Mouse (Mus musculus) liver, embryonic 16.5 days (tissue): Measurements from ENCODE around the gene Ccr10. TPM values are rescaled to one million over a fixed set of nuclear protein-coding genes. Genes with fewer than 3 reads are reported as not detected.

Source experiments
- ATAC-seq: fragments of 200-750 bp; cut with Nextera tagmentation; 2 replicates; pipeline ENCODE4 v1.8.0; 2017; ENCODE audit warnings: low read depth, mild to moderate bottlenecking, moderate number of reproducible peaks, moderate library complexity
- H3K27ac ChIP-seq: fragments of 300-500 bp; sonication (generic); 2 replicates; pipeline ENCODE4 v1.5.1; 2014; ENCODE audit warnings: mild to moderate bottlenecking, low read length
- H3K27me3 ChIP-seq: fragments of 300-500 bp; sonication (generic); 2 replicates; pipeline ENCODE4 v1.6.1; 2014; ENCODE audit warnings: low read depth, low read length, mixed read lengths; ENCODE audit not compliant: control insufficient read depth, insufficient read depth
- H3K36me3 ChIP-seq: fragments of 300-500 bp; sonication (generic); 2 replicates; pipeline ENCODE4 v1.6.1; 2014; ENCODE audit warnings: mild to moderate bottlenecking; ENCODE audit not compliant: control insufficient read depth, insufficient read depth
- H3K4me1 ChIP-seq: fragments of 300-500 bp; sonication (generic); 2 replicates; pipeline ENCODE4 v1.6.1; 2014; ENCODE audit warnings: low read depth, low read length, mixed read lengths; ENCODE audit not compliant: control insufficient read depth
- H3K4me2 ChIP-seq: fragments of 300-500 bp; sonication (generic); 2 replicates; pipeline ENCODE4 v1.6.1; 2014; ENCODE audit warnings: low read depth, low read length, mixed read lengths
- H3K4me3 ChIP-seq: fragments of 300-500 bp; sonication (generic); 2 replicates; pipeline ENCODE4 v1.5.1; 2014; ENCODE audit warnings: low read depth, mild to moderate bottlenecking, low read length
- H3K9ac ChIP-seq: fragments of 300-500 bp; sonication (generic); 2 replicates; pipeline ENCODE4 v1.6.1; 2014; ENCODE audit warnings: low read depth, low read length
- H3K9me3 ChIP-seq: fragments of 300-500 bp; sonication (generic); replicated peaks from 2 replicates; pipeline ENCODE4 v1.6.1; 2016; ENCODE audit warnings: low read length; ENCODE audit not compliant: control insufficient read depth
- WGBS: fragments of 180-500 bp; shearing (Covaris S2); extraction: QIAGEN DNeasy Blood & Tissue Kit; methylation state at CpG from one replicate; pipeline ENCODE4 v1.1.7; 2014; ENCODE audit not compliant: insufficient replicate concordance; 5-methylcytosine and 5-hydroxymethylcytosine counted together
- polyA plus RNA-seq: library from polyadenylated mRNA; unstranded; fragments of >200 nt; fragmentation: Nextera tagmentation; extraction: Ambion mirVana; gene quantifications from 2 replicates; pipeline ENCODE4 v1.2.1, GENCODE M21; 2015

Ccr10 gene
- 0.05 and 0.08 TPM in 2 replicates for polyA plus RNA-seq

DNA sequence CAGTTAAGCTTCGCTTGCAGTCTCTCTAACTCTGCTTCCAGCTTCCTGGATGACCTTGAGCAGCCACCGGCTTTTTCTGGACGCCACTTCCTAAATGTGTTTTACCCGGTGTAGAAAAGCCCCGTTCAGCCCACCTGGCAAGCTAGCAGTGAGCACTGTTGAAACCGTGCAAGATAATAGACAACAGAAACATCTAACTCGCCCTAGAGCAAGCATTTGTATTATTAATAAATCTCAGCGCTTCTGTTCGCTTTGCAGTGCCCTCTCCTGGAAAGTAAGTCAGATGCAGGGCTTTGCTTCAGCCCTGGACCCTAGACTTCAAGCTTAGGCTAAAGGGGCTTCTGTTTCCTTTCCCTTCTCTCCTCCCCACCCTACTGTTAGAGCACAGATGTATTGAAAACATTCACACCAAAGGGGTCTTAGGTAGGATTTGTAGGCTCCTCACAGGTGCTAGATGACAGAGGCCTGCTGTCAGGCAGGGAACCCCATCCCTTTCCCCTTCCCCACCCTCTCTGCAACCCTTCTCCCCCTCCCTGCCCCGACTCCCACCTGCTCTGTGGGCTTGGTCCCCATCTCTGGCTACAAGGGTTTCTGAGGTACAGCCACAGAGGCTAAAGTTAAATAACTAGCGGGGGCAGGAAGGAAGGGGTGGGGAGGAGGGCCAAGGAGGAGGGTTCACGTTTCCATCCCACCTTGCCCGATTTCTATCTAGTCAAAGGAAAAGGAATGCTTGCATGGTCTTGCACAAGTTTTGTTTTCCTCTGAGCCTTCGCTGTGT is at the start of gene Ccr10:
TSS of gene Ccr10 (minus strand) at position 593 of the 778 bp plus-strand sequence.
- Histone ChIP-seq H3K4me2 (peak within 1 kb of the TSS; percentile 68; the same call in 1 of the 2 replicates), H3K27ac (no peak within 1 kb of the TSS), H3K4me1 (peaks cover 23% of the 10 kb centered on the region), H3K36me3 (no peaks in the 10 kb centered on the region), H3K4me3 (peak within 1 kb of the TSS; percentile 43; the same call in 1 of the 2 replicates), H3K9ac (peak within 1 kb of the TSS; percentile 35; the same call in 1 of the 2 replicates), H3K9me3 (no peaks in the 10 kb centered on the region), H3K27me3 (peaks cover 93% of the 10 kb centered on the region)
- no peak for ATAC-seq
- whole genome bisulfite sequencing = 22% methylated on average over 14 of the region's 14 CpGs

DNA sequence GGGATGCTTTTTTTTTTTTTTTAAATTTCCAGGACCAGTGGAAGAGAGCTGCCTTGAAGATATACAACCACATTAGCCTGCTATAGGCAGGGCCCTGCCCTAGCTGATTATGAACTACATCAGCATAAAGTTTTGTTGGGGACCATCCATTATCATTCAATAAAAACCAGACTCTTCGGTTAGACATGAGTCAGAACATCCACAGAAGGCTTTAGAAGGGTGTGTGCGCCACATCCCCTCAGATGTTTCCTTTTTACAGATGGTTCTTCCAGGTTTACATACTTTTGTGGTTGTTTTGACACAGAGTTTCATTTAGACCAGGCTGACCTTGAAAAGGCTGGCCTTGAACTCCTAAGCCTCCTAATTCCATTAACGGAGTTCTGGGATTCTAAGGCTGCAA is 49.1 kb upstream of the Ccr10 start:
- peaks cover 11% of the 10 kb centered on the region for H3K4me1 ChIP-seq
- peaks cover 6% of the 10 kb centered on the region for H3K27me3 ChIP-seq
- H3K9ac ChIP-seq = no peak overlapping the region
- WGBS = 65% methylated on average over 3 of the region's 3 CpGs
- no peak overlapping the region for H3K4me3 ChIP-seq
- no peaks in the 10 kb centered on the region for H3K9me3 ChIP-seq
- no peak overlapping the region for H3K27ac ChIP-seq
- ATAC-seq = no peak
- H3K36me3 ChIP-seq = no peaks in the 10 kb centered on the region
- no peak overlapping the region for H3K4me2 ChIP-seq

DNA sequence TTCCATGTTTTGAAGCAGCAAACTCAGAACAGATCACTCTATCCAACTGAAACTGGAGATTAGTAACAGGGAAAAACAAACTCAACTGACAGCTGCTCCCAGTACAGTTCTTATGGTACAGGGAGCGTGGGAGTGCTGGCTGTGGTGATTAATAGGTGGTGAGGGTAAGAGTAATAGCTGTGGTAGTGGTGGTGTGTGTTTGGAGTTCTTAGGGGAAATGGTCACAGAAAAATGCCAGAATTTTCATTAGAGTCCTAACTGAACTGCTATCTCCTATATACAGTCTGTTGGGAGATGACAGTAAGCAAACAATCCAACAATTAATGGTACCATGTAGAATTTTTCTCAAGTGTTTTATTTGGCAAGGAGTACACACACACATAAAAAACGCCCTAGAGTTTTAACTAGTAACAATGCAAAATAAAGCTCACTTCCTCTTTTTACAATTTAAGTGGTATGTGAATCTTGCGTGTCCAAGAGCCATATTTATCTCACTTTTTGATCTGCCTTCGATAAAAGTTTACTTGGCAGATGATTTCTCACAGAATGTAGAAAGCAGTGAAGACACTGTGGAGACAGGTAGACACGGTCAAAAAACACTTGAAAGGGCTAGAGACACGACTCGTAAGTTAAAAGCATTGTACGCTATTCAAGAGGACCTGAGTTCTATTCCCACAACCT is 46.2 kb upstream of the Ccr10 start:
- Histone ChIP-seq H3K4me2 (no peak overlapping the region), H3K4me1 (peaks cover 10% of the 10 kb centered on the region), H3K4me3 (no peak overlapping the region), H3K9ac (no peak overlapping the region), H3K27ac (no peak overlapping the region), H3K36me3 (no peaks in the 10 kb centered on the region; the same call in 1 of the 2 replicates), H3K27me3 (no peaks in the 10 kb centered on the region), H3K9me3 (no peaks in the 10 kb centered on the region)
- WGBS = 52% methylated on average over 8 of the region's 8 CpGs
- no peak for ATAC-seq

DNA sequence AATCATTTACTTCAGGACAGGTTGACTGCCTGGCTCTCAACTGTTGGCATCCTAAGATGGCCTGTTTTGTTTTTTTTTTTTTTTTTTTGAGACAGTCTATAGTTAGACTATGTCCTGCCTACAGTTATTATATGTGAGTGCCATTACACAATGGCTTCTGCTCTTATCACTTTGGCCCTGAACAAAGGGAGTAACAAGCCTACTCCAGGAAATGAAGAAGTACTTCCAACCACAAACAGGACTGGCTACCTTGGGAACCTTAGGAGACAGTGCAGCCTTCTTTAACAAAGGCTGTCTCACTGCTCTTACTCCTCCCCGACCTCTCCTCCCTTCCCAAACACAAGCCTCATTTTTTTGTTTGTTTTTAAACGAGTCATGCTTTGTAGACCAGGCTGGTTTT is 45.6 kb upstream of the Ccr10 start:
- H3K36me3 ChIP-seq = no peaks in the 10 kb centered on the region; the same call in 1 of the 2 replicates
- H3K9ac ChIP-seq = no peak overlapping the region
- ATAC-seq = no peak
- H3K27me3 ChIP-seq = no peaks in the 10 kb centered on the region
- H3K9me3 ChIP-seq = no peaks in the 10 kb centered on the region
- H3K4me3 ChIP-seq = no peak overlapping the region
- no peak overlapping the region for H3K4me2 ChIP-seq
- 30% methylated on average over 2 of the region's 2 CpGs for whole genome bisulfite sequencing
- peaks cover 9% of the 10 kb centered on the region for H3K4me1 ChIP-seq
- H3K27ac ChIP-seq = no peak overlapping the region

DNA sequence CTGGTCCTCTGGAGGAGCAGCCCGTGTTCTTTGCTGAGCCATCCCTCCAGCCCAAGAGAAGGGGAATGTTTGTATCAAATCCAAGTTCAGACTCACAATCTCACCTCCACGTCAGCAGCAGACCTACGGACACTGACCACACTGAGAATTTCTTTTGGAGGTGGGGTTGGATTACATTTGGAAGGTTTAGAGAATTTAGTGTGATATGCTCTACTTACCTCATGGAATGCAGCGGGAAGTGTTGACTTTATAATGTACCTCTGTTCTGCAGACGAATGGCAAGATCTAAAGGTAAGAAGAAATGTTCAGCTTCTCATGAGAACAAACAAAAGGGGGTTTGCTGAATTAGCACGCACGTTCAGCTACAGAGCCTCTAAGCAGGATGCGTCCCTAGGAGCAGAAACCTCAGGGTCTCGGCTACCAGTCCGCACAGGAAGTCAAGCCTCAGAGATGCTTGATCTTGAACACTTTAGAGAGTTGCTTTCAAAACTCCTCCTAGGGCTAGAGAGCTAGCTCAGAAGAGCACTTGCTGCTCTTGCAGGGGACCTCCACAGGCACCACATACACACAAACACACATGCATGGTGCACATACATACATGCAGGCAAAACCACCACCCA is 43.3 kb upstream of the Ccr10 start:
- Histone ChIP-seq H3K9ac (no peak overlapping the region), H3K4me2 (no peak overlapping the region), H3K4me3 (no peak overlapping the region), H3K4me1 (no peaks in the 10 kb centered on the region), H3K27me3 (no peaks in the 10 kb centered on the region), H3K27ac (no peak overlapping the region), H3K9me3 (no peaks in the 10 kb centered on the region), H3K36me3 (peaks cover 5% of the 10 kb centered on the region)
- ATAC-seq = no peak
- 58% methylated on average over 10 of the region's 10 CpGs for WGBS

DNA sequence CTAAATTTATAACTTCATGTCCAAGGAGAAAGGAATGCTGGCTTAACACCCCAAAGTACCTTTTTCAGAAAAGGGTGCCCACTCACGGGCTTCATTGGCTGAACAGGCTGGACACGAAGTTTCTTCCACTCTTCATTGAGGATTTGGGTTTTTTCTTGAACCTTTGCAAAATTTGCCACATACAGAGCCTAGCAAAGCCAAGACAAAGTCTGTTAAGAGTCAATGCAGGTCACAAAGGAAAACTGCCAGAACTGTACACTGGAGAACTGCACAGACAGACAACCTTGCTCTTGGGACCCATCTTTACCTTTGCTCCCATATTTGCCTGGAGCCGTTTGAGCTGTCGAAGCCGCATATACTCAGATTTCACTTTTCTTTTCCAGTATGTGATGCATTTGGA is 41.7 kb upstream of the Ccr10 start:
- ATAC-seq = no peak

DNA sequence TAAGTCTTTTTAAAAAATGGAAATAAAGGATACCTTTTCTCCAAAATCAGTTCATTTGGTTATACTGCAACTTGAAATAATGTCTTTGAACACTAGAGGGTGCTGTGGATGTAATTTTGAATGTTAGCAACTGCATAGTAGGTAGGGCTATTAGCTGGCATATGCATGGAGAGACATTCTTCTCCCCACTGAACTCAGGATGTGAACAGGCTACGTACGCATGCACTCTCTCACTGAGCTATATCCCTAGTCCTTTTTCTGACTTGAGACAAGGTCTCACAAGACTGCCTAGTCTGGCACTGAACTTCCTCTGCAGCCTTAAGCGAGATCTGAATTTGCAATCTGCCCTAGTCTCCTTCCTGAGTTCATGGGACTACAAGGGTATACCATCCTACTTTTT is 36.7 kb upstream of the Ccr10 start:
- no peaks in the 10 kb centered on the region for H3K4me1 ChIP-seq
- ATAC-seq = peak; percentile 50; the same call in 1 of the 2 replicates
- H3K36me3 ChIP-seq = peaks cover 26% of the 10 kb centered on the region
- 37% methylated on average over 3 of the region's 3 CpGs for WGBS
- H3K27ac ChIP-seq = no peak overlapping the region
- H3K9me3 ChIP-seq = no peaks in the 10 kb centered on the region
- no peak overlapping the region for H3K4me2 ChIP-seq
- no peak overlapping the region for H3K4me3 ChIP-seq
- H3K9ac ChIP-seq = no peak overlapping the region
- H3K27me3 ChIP-seq = no peaks in the 10 kb centered on the region

More for the DNA sequence above, 41.7 kb upstream of the Ccr10 start:
- WGBS = 81% methylated on average over 5 of the region's 5 CpGs
- Histone ChIP-seq H3K4me1 (no peaks in the 10 kb centered on the region), H3K27ac (no peak overlapping the region), H3K9ac (no peak overlapping the region), H3K4me2 (no peak overlapping the region), H3K4me3 (no peak overlapping the region), H3K27me3 (no peaks in the 10 kb centered on the region), H3K9me3 (no peaks in the 10 kb centered on the region), H3K36me3 (peaks cover 14% of the 10 kb centered on the region)

DNA sequence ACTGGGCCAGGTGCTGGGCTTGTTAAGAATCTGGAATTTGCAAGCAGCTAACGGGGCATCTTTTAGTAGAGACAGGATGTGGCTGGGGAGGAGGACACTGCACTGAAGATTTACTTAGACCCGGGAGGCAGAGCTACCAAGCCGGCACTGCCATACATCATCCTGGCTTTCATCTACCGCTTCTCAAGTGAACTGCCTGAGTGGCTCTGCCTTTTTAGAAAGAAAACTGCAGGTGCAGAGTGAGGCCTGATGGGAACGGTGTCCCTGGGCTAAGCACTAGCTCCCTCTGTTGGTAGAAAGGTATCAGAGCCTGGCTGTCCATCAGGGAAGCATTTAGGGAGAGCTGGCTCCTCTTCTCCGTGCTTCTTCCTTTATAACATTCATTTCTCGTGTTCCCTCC is 25.7 kb upstream of the Ccr10 start:
- H3K36me3 ChIP-seq = peaks cover 18% of the 10 kb centered on the region
- peaks cover 15% of the 10 kb centered on the region for H3K4me1 ChIP-seq
- H3K9ac ChIP-seq = no peak overlapping the region
- H3K4me3 ChIP-seq = no peak overlapping the region
- H3K27me3 ChIP-seq = no peaks in the 10 kb centered on the region
- H3K4me2 ChIP-seq = no peak overlapping the region
- WGBS = 32% methylated on average over 7 of the region's 7 CpGs
- H3K9me3 ChIP-seq = no peaks in the 10 kb centered on the region
- no peak; the same call in 1 of the 2 replicates for ATAC-seq
- no peak overlapping the region; the same call in 1 of the 2 replicates for H3K27ac ChIP-seq
